Mouse (Mus musculus) embryonic facial prominence, embryonic 15.5 days (tissue): ENCODE results near the gene Pih1d1. TPM values are rescaled to one million over a fixed set of nuclear protein-coding genes. Genes with fewer than 3 reads are reported as not detected.
A peak's percentile ranks its signal among the peaks of the same experiment; 100 is the strongest.
"Not testable (repeated sequence)": the region's sequence is repeated elsewhere in the genome, so short reads cannot be mapped to it uniquely, and the experiment has no call there.

ENCODE experiments used
- ATAC-seq: fragments of 200-750 bp; cut with Nextera tagmentation; 2 replicates; pipeline ENCODE4 v1.8.0; 2017; ENCODE audit warnings: low read depth, moderate TSS enrichment; ENCODE audit not compliant: insufficient number of reproducible peaks, low FRiP score, low TSS enrichment
- H3K27ac ChIP-seq: fragments of 300-500 bp; sonication (generic); replicated peaks from 2 replicates; pipeline ENCODE4 v1.5.1; 2015; ENCODE audit warnings: mild to moderate bottlenecking, inconsistent platforms
- H3K27me3 ChIP-seq: fragments of 300-500 bp; sonication (generic); 2 replicates; pipeline ENCODE4 v1.6.1; 2015; ENCODE audit warnings: inconsistent platforms
- H3K36me3 ChIP-seq: fragments of 300-500 bp; sonication (generic); 2 replicates; pipeline ENCODE4 v1.6.1; 2015; ENCODE audit warnings: mild to moderate bottlenecking, inconsistent platforms
- H3K4me1 ChIP-seq: fragments of 300-500 bp; sonication (generic); 2 replicates; pipeline ENCODE4 v1.6.1; 2015; ENCODE audit warnings: inconsistent platforms
- H3K4me2 ChIP-seq: fragments of 300-500 bp; sonication (generic); replicated peaks from 2 replicates; pipeline ENCODE4 v1.6.1; 2015; ENCODE audit warnings: mild to moderate bottlenecking, inconsistent platforms
- H3K4me3 ChIP-seq: fragments of 300-500 bp; sonication (generic); replicated peaks from 2 replicates; pipeline ENCODE4 v1.5.1; 2015; ENCODE audit warnings: mild to moderate bottlenecking, inconsistent platforms
- H3K9ac ChIP-seq: fragments of 300-500 bp; sonication (generic); 2 replicates; pipeline ENCODE4 v1.6.1; 2015; ENCODE audit warnings: inconsistent platforms
- H3K9me3 ChIP-seq: fragments of 300-500 bp; sonication (generic); replicated peaks from 2 replicates; pipeline ENCODE4 v1.6.1; 2016; ENCODE audit warnings: inconsistent platforms
- WGBS: fragments of 180-500 bp; shearing (Covaris S2); methylation state at CpG from one replicate; pipeline ENCODE4 v1.1.7; 2015; 5-methylcytosine and 5-hydroxymethylcytosine counted together
- polyA plus RNA-seq: library from polyadenylated mRNA; unstranded; fragments of >200 nt; fragmentation: Nextera tagmentation; extraction: Ambion mirVana; gene quantifications from 2 replicates; pipeline ENCODE4 v1.2.1, GENCODE M21; 2015

The Pih1d1 gene
- polyA plus RNA-seq, 1 experiment from 2014 or later = 87.5 TPM

- WGBS = 68% methylated on average over 6 of the region's 6 CpGs
- Histone ChIP-seq H3K36me3 (peaks cover 29% of the 10 kb centered on the region), H3K9me3 (no peaks in the 10 kb centered on the region), H3K4me3 (no peak overlapping the region), H3K4me1 (peaks cover 17% of the 10 kb centered on the region), H3K27me3 (no peaks in the 10 kb centered on the region), H3K9ac (no peak overlapping the region), H3K4me2 (no peak overlapping the region), H3K27ac (no peak overlapping the region)
- ATAC-seq = no peak
These were observed 4.6 kb upstream of the Pih1d1 start for GRCm38 (mm10) chr7:45149545-45149944.

- peaks cover 21% of the 10 kb centered on the region for H3K36me3 ChIP-seq
- H3K9ac ChIP-seq = no peak overlapping the region
- H3K9me3 ChIP-seq = no peaks in the 10 kb centered on the region
- no peaks in the 10 kb centered on the region for H3K27me3 ChIP-seq
- H3K4me2 ChIP-seq = no peak overlapping the region
- no peak overlapping the region for H3K4me3 ChIP-seq
- H3K4me1 ChIP-seq = peaks cover 23% of the 10 kb centered on the region
- 45% methylated on average over 4 of the region's 4 CpGs for WGBS
- peak overlapping the region; percentile 39; the same call in 1 of the 2 replicates for H3K27ac ChIP-seq
- ATAC-seq = no peak
These were observed 3.8 kb upstream of the Pih1d1 start for GRCm38 (mm10) chr7:45150321-45150720.

GRCm38 (mm10) chr7:45151303-45151702 is 2.8 kb upstream of the Pih1d1 start:
- no peak for ATAC-seq
- Histone ChIP-seq H3K9ac (no peak overlapping the region), H3K27ac (no peak overlapping the region)

GRCm38 (mm10) chr7:45153052-45153451 is 1.1 kb upstream of the Pih1d1 start:
- not testable (repeated sequence) for H3K9me3 ChIP-seq, H3K27me3 ChIP-seq, H3K9ac ChIP-seq, H3K36me3 ChIP-seq, H3K27ac ChIP-seq, ATAC-seq
- peak overlapping the region; percentile 70; the same call in 1 of the 2 replicates for H3K4me2 ChIP-seq
- peaks cover 26% of the 10 kb centered on the region for H3K4me1 ChIP-seq
- peak overlapping the region; percentile 75 for H3K4me3 ChIP-seq
- WGBS = 92% methylated on average over 2 of the region's 2 CpGs

More at GRCm38 (mm10) chr7:45151303-45151702, 2.8 kb upstream of the Pih1d1 start:
- no peaks in the 10 kb centered on the region for H3K27me3 ChIP-seq
- H3K4me2 ChIP-seq = no peak overlapping the region
- H3K4me3 ChIP-seq = no peak overlapping the region
- peaks cover 26% of the 10 kb centered on the region for H3K4me1 ChIP-seq
- 41% methylated on average over 11 of the region's 11 CpGs for WGBS
- no peaks in the 10 kb centered on the region for H3K9me3 ChIP-seq
- peaks cover 11% of the 10 kb centered on the region for H3K36me3 ChIP-seq

GRCm38 (mm10) chr7:45153586-45153985 is 517 bp upstream of the Pih1d1 start:
- H3K27ac ChIP-seq = peak overlapping the region; percentile 98
- no peaks in the 10 kb centered on the region for H3K9me3 ChIP-seq
- H3K4me3 ChIP-seq = peak overlapping the region; percentile 75
- peak overlapping the region; percentile 70 for H3K4me2 ChIP-seq
- ATAC-seq = no peak
- H3K9ac ChIP-seq = peak overlapping the region; percentile 84
- H3K36me3 ChIP-seq = peaks cover 9% of the 10 kb centered on the region
- WGBS = 2% methylated on average over 5 of the region's 5 CpGs
- peaks cover 26% of the 10 kb centered on the region for H3K4me1 ChIP-seq
- no peaks in the 10 kb centered on the region for H3K27me3 ChIP-seq

GRCm38 (mm10) chr7:45154993-45155514 is 951 bp downstream of the Pih1d1 start:
- peaks cover 26% of the 10 kb centered on the region for H3K4me1 ChIP-seq
- H3K4me2 ChIP-seq = peak overlapping the region; percentile 70
- peaks cover 24% of the 10 kb centered on the region for H3K36me3 ChIP-seq
- no peak overlapping the region for H3K9ac ChIP-seq
- peak overlapping the region; percentile 98 for H3K27ac ChIP-seq
- H3K4me3 ChIP-seq = peak overlapping the region; percentile 75
- H3K9me3 ChIP-seq = no peaks in the 10 kb centered on the region
- ATAC-seq = 0 out of 2 replicates have a peak, but pooled peaks have one; percentile 8
- H3K27me3 ChIP-seq = no peaks in the 10 kb centered on the region
- WGBS = 70% methylated on average over 12 of the region's 12 CpGs

- Histone ChIP-seq H3K4me1 (peaks cover 24% of the 10 kb centered on the region), H3K27me3 (no peaks in the 10 kb centered on the region), H3K9me3 (no peaks in the 10 kb centered on the region), H3K4me3 (no peak overlapping the region), H3K27ac (peak overlapping the region; percentile 98), H3K4me2 (0 out of 2 replicates have a peak overlapping the region, but pooled peaks have one; percentile 70), H3K36me3 (peaks cover 28% of the 10 kb centered on the region), H3K9ac (no peak overlapping the region)
- 79% methylated on average over 9 of the region's 9 CpGs for WGBS
- no peak for ATAC-seq
These were observed 1.5 kb downstream of the Pih1d1 start for GRCm38 (mm10) chr7:45155590-45155989.

GRCm38 (mm10) chr7:45156206-45156605 is 2.1 kb downstream of the Pih1d1 start:
- H3K27me3 ChIP-seq = no peaks in the 10 kb centered on the region
- peaks cover 17% of the 10 kb centered on the region for H3K4me1 ChIP-seq
- H3K27ac ChIP-seq = no peak overlapping the region
- peaks cover 31% of the 10 kb centered on the region for H3K36me3 ChIP-seq
- no peak overlapping the region for H3K4me3 ChIP-seq
- WGBS = 95% methylated on average over 15 of the region's 15 CpGs
- H3K4me2 ChIP-seq = no peak overlapping the region
- no peak overlapping the region for H3K9ac ChIP-seq
- no peaks in the 10 kb centered on the region for H3K9me3 ChIP-seq
- ATAC-seq = no peak

- Histone ChIP-seq H3K9me3 (no peaks in the 10 kb centered on the region), H3K4me3 (no peak overlapping the region), H3K9ac (no peak overlapping the region), H3K36me3 (peaks cover 31% of the 10 kb centered on the region), H3K4me2 (no peak overlapping the region), H3K27ac (no peak overlapping the region), H3K27me3 (peaks cover 1% of the 10 kb centered on the region; the same call in 1 of the 2 replicates), H3K4me1 (peaks cover 19% of the 10 kb centered on the region)
- no peak for ATAC-seq
- WGBS = 80% methylated on average over 14 of the region's 14 CpGs
These were observed 3.4 kb downstream of the Pih1d1 start for GRCm38 (mm10) chr7:45157459-45157858.

GRCm38 (mm10) chr7:45158991-45159390 is 4.9 kb downstream of the Pih1d1 start:
- Histone ChIP-seq H3K27ac (no peak overlapping the region), H3K4me3 (no peak overlapping the region), H3K9me3 (no peaks in the 10 kb centered on the region), H3K4me2 (no peak overlapping the region), H3K4me1 (peaks cover 28% of the 10 kb centered on the region), H3K27me3 (peaks cover 17% of the 10 kb centered on the region), H3K9ac (no peak overlapping the region), H3K36me3 (peaks cover 31% of the 10 kb centered on the region)
- 93% methylated on average over 6 of the region's 6 CpGs for WGBS
- no peak for ATAC-seq

GRCm38 (mm10) chr7:45160316-45160800 is 6.3 kb downstream of the Pih1d1 start:
- Histone ChIP-seq H3K27ac (no peak overlapping the region), H3K9me3 (no peaks in the 10 kb centered on the region), H3K36me3 (peaks cover 31% of the 10 kb centered on the region), H3K27me3 (peaks cover 30% of the 10 kb centered on the region), H3K9ac (no peak overlapping the region), H3K4me3 (no peak overlapping the region), H3K4me1 (peaks cover 24% of the 10 kb centered on the region), H3K4me2 (no peak overlapping the region)
- WGBS = 91% methylated on average over 6 of the region's 6 CpGs
- no peak for ATAC-seq

- no peak for ATAC-seq
- H3K4me3 ChIP-seq = no peak overlapping the region
These were observed 6.8 kb downstream of the Pih1d1 start for GRCm38 (mm10) chr7:45160866-45161265.

More at GRCm38 (mm10) chr7:45160866-45161265, 6.8 kb downstream of the Pih1d1 start:
- Histone ChIP-seq H3K9me3 (no peaks in the 10 kb centered on the region), H3K9ac (no peak overlapping the region), H3K27ac (no peak overlapping the region), H3K4me1 (peaks cover 21% of the 10 kb centered on the region), H3K36me3 (peaks cover 31% of the 10 kb centered on the region), H3K27me3 (peaks cover 35% of the 10 kb centered on the region), H3K4me2 (no peak overlapping the region)
- WGBS = 91% methylated on average over 3 of the region's 3 CpGs
